Mouse (Mus musculus): Measurements from ENCODE around the gene Hspb11.

DNA sequence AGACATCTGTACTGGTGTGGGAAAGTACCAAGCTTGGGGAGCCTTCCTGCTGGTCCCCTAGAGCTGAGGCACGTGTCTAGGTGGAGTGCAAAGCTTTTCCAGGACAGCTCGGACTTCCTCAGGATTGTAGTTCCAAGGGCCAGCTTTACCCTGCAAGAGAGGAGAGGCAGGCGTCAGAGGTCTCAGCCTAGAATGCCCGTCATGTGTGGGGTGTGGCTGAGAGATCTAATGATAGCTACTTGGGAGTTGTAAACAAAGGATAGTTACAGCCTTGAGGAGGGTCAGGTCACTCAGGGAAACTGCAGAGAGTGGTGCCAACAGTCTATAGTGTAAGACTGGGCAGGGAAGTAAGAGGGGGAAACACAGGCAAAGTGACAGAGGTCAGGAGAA, 38.9 kb downstream of the Hspb11 start:
- TF ChIP-seq CTCF (IDR thresholded peaks at IDR 0.05; ENCODE audit: extremely low read depth, insufficient read depth, low read length): no peak
- no peak for TF ChIP-seq POLR2A (IDR thresholded peaks at IDR 0.05; ENCODE audit: extremely low read depth, insufficient read depth, low read length)

Measured in cortical plate, adult 2 months (tissue).